Mouse (Mus musculus) CH12.LX (cell line): ENCODE measurements around the gene Nt5m. TPM values are rescaled to one million over a fixed set of nuclear protein-coding genes. Genes with fewer than 3 reads are reported as not detected.

ENCODE experiments used
- DNase-seq: peaks from one replicate; pipeline ENCODE4 v3.0.0-alpha.2; 2013; ENCODE audit errors: extremely low read depth
- H3K27ac ChIP-seq: 2 replicates; pipeline ENCODE4 v1.5.1; 2012; ENCODE audit warnings: low read depth, mild to moderate bottlenecking, control low read depth, moderate library complexity; ENCODE audit not compliant: insufficient read depth
- H3K27me3 ChIP-seq: replicated peaks from 2 replicates; pipeline ENCODE3; 2012; ENCODE audit warnings: inconsistent platforms
- H3K36me3 ChIP-seq, 2 experiments: replicated peaks in 1 of 2; 2 replicates each; pipeline versions ENCODE3 to v1.6.1; 2012; ENCODE audit warnings: inconsistent platforms in 1 of 2, low read length in 1 of 2, mild to moderate bottlenecking in 1 of 2, mixed read lengths in 1 of 2, moderate library complexity in 1 of 2; ENCODE audit not compliant: control insufficient read depth in 1 of 2, insufficient read depth in 1 of 2
- H3K4me1 ChIP-seq, 2 experiments: 2 replicates each; pipeline ENCODE4 v1.6.1; 2012; ENCODE audit warnings: inconsistent platforms in 1 of 2, moderate library complexity in 1 of 2; ENCODE audit not compliant: insufficient read depth in 2 of 2, control insufficient read depth in 1 of 2
- H3K4me2 ChIP-seq: 2 replicates; pipeline ENCODE4 v1.6.1; 2012; ENCODE audit warnings: low read depth, mild to moderate bottlenecking, control low read depth; ENCODE audit not compliant: poor library complexity, insufficient read depth, severe bottlenecking
- H3K4me3 ChIP-seq, 3 experiments: fragments of 150-350 bp in 1 of 3; sonication (generic) in 1 of 3; replicated peaks in 1 of 3; 2 replicates each; pipeline versions ENCODE3 to v1.5.1; 2011 to 2012; ENCODE audit warnings: low read depth in 2 of 3, low read length in 2 of 3, mild to moderate bottlenecking in 2 of 3, moderate library complexity in 2 of 3, control low read depth in 1 of 3, improper control_type of control experiment in 1 of 3, inconsistent platforms in 1 of 3, mixed read lengths in 1 of 3; ENCODE audit not compliant: poor library complexity in 1 of 3
- H3K79me2 ChIP-seq: replicated peaks from 2 replicates; pipeline ENCODE4 v1.6.1; 2012; ENCODE audit warnings: mild to moderate bottlenecking, moderate library complexity; ENCODE audit not compliant: control insufficient read depth, poor library complexity, insufficient read depth, severe bottlenecking; ENCODE audit errors: extremely low read depth
- H3K9ac ChIP-seq: 2 replicates; pipeline ENCODE4 v1.6.1; 2012; ENCODE audit warnings: low read depth, mild to moderate bottlenecking, control low read depth, moderate library complexity; ENCODE audit not compliant: insufficient read depth
- H3K9me3 ChIP-seq: replicated peaks from 2 replicates; pipeline ENCODE3; 2012; ENCODE audit warnings: low read length, inconsistent platforms, mixed read lengths
- CHD1 ChIP-seq: IDR thresholded peaks from 2 replicates; pipeline ENCODE4 v1.6.1; 2012; ENCODE audit warnings: low read depth, low read length, improper control_type of control experiment, inconsistent platforms
- CHD2 ChIP-seq: IDR thresholded peaks from 2 replicates; pipeline ENCODE4 v1.6.1; 2011; ENCODE audit warnings: low read length, improper control_type of control experiment
- E2F4 ChIP-seq: IDR thresholded peaks from 2 replicates; pipeline ENCODE4 v1.6.1; 2011; ENCODE audit warnings: low read depth, low read length, improper control_type of control experiment; ENCODE audit not compliant: insufficient replicate concordance
- ELF1 ChIP-seq: IDR thresholded peaks from 2 replicates; pipeline ENCODE4 v1.6.1; 2014; ENCODE audit warnings: low read depth, mild to moderate bottlenecking, inconsistent platforms, low read length, improper control_type of control experiment
- HCFC1 ChIP-seq: IDR thresholded peaks from 2 replicates; pipeline ENCODE4 v1.6.1; 2012; ENCODE audit warnings: low read depth, mild to moderate bottlenecking, inconsistent platforms, low read length, improper control_type of control experiment
- IRF4 ChIP-seq: IDR thresholded peaks from 2 replicates; pipeline ENCODE4 v1.6.1; 2014; ENCODE audit warnings: low read depth, mild to moderate bottlenecking, inconsistent platforms, low read length, improper control_type of control experiment
- JUN ChIP-seq: IDR thresholded peaks from 2 replicates; pipeline ENCODE4 v1.6.1; 2011; ENCODE audit warnings: low read depth, mild to moderate bottlenecking, low read length, improper control_type of control experiment, moderate library complexity; ENCODE audit not compliant: insufficient read depth
- KAT2A ChIP-seq: IDR thresholded peaks from 2 replicates; pipeline ENCODE4 v1.6.1; 2012; ENCODE audit warnings: low read length, improper control_type of control experiment, inconsistent platforms; ENCODE audit not compliant: insufficient replicate concordance
- MAFK ChIP-seq: IDR thresholded peaks from 2 replicates; pipeline ENCODE4 v1.6.1; 2011; ENCODE audit warnings: low read length, improper control_type of control experiment; ENCODE audit not compliant: insufficient replicate concordance
- MEF2A ChIP-seq: IDR thresholded peaks from 2 replicates; pipeline ENCODE4 v1.6.1; 2014; ENCODE audit warnings: low read depth, mild to moderate bottlenecking, inconsistent platforms, low read length, improper control_type of control experiment, borderline replicate concordance
- MYC ChIP-seq: IDR thresholded peaks from 2 replicates; pipeline ENCODE4 v1.6.1; 2011; ENCODE audit warnings: low read depth, mild to moderate bottlenecking, improper control_type of control experiment, low read length
- NELFE ChIP-seq: IDR thresholded peaks from 2 replicates; pipeline ENCODE4 v1.6.1; 2011; ENCODE audit warnings: low read depth, low read length, improper control_type of control experiment
- POLR2A ChIP-seq: IDR thresholded peaks from 2 replicates; pipeline ENCODE4 v1.6.1; 2011; ENCODE audit warnings: low read depth, mild to moderate bottlenecking, improper control_type of control experiment, low read length
- RAD21 ChIP-seq: IDR thresholded peaks from 2 replicates; pipeline ENCODE4 v1.6.1; 2011; ENCODE audit warnings: low read depth, mild to moderate bottlenecking, low read length, improper control_type of control experiment, moderate library complexity
- SIN3A ChIP-seq: IDR thresholded peaks from 2 replicates; pipeline ENCODE4 v1.6.1; 2012; ENCODE audit warnings: low read length, improper control_type of control experiment, inconsistent platforms
- SMC3 ChIP-seq: IDR thresholded peaks from 2 replicates; pipeline ENCODE4 v1.6.1; 2011; ENCODE audit warnings: low read depth, low read length, improper control_type of control experiment
- USF2 ChIP-seq: conservative IDR thresholded peaks from 2 replicates; pipeline ENCODE4 v1.6.1; 2011; ENCODE audit warnings: low read depth, low read length, improper control_type of control experiment
- ZC3H11A ChIP-seq: IDR thresholded peaks from 2 replicates; pipeline ENCODE4 v1.6.1; 2012; ENCODE audit warnings: low read depth, mild to moderate bottlenecking, inconsistent platforms, low read length, improper control_type of control experiment
- ZMIZ1 ChIP-seq: IDR thresholded peaks from 2 replicates; pipeline ENCODE4 v1.6.1; 2012; ENCODE audit warnings: low read depth, mild to moderate bottlenecking, inconsistent platforms, low read length, improper control_type of control experiment
- dilution Hi-C: fragments of 300-500 bp; cut with MboI; formaldehyde crosslinking; loops from 2 replicates; pipeline ENCODE4 v1.14.3; 2020; ENCODE audit warnings: low sequenced_read_pairs; ENCODE audit not compliant: extremely low pct_unique_long_range_greater_than_20kb, extremely low pct_ligation_motif_present
- in situ Hi-C: fragments of 300-500 bp; cut with MboI; formaldehyde crosslinking; loops from 3 replicates; pipeline ENCODE4 v1.14.3; 2019; ENCODE audit warnings: low sequenced_read_pairs, low pct_ligation_motif_present, low pct_unique_long_range_greater_than_20kb, mixed read lengths
- polyA plus RNA-seq: library from polyadenylated mRNA; unstranded; fragments of >175 nt; gene quantifications from 2 replicates; pipeline ENCODE4 v1.2.1, GENCODE M21; 2012; ENCODE audit warnings: low read depth; ENCODE audit not compliant: insufficient read length
- total RNA-seq, 2 experiments: library from RNA; depleted of rRNA; stranded (reverse); fragments of 300-350 nt in 1 of 2; fragments of >200 nt in 1 of 2; gene quantifications; 2 replicates each; pipeline ENCODE4 v1.2.3; 2012 to 2014

The Nt5m gene
- total and polyA plus RNA-seq, 3 experiments, result 22.3 to 25.7 (median 24.3) TPM

DNA sequence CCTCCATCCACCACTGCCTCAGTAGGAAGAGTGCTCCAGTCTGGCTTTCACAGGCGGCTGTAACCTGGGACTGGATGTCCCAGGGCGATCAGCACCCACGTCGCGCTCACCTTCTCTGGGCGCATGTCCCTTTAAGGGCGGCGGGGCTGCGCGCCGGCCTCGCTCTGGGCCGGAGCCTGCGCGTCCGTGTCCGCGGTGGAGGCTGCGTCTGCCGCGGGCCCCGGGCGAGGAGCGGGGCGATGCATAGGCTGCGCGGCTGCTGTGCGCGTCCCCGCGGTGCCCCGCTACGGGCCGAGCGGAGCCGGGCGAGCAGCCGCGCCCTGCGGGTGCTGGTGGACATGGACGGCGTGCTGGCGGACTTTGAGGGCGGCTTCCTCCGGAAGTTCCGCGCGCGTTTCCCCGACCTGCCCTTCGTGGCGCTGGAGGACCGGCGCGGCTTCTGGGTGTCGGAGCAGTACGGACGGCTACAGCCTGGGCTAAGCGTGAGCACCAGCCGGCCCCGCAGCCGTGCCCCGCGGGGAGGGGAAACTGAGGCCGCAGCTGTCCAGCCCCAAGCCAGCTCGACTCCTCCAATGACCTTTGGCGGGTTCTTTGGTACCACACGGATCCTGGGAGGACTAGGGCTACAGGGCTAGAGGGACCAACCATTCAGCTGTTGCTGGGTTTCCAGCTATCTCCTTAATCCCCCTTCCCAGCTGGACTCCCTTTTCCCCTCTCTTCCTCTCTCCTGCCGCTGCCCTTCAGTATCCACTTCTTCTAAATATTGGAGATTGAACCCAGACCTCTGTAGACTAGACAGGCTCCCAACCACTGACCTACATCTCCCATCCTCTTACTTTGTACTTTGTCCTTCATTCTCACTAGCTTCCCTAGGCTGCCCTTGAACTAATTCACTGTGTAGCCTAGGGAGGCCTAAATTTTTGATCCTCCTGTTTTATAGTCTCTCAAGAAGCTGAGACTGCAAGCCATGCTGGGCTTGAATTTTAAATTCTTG is 8.9 kb downstream of the Nt5m start (continued):
- TF ChIP-seq SMC3 (no peak), ZC3H11A (no peak), CHD1 (no peak)

DNA sequence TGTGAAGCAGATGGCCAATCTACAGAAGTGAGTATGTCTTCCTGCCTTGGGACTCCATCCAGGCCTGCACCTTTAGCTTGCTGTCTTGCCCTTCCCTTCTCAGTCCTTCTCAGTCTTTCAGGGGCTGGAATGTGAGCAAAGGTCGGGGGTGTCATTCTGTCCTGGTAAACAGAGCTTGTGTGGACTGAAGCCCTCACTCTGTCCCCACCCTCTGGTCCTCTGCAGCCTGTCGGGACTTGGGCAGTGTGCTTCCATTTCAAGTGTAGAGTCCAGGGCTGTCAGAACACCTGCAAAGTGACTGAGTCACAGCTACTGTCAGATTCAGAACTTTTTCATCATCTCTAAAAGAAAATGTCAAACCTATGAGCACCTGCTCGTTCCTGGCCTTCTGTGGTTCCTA is 13.6 kb downstream of the Nt5m start:
- no peaks in the 10 kb centered on the region for H3K9me3 ChIP-seq
- no peaks in the 10 kb centered on the region for H3K79me2 ChIP-seq
- TF ChIP-seq MYC (no peak), ELF1 (no peak), JUN (no peak), NELFE (no peak), RAD21 (no peak), MEF2A (no peak), ZMIZ1 (no peak), HCFC1 (no peak), IRF4 (no peak), SIN3A (no peak), USF2 (no peak), ZC3H11A (no peak), CHD2 (no peak), MAFK (no peak), POLR2A (no peak), E2F4 (no peak), KAT2A (no peak)
- in situ Hi-C loops, result no loop called here
- no peak overlapping the region for H3K27ac ChIP-seq
- no peak overlapping the region for H3K9ac ChIP-seq
- H3K36me3 ChIP-seq, result peaks cover 3 to 48% of the 10 kb centered on the region in 2 experiments
- no peak for DNase-seq
- dilution Hi-C loops, result no loop called here
- no peak overlapping the region for H3K4me2 ChIP-seq
- no peaks in the 10 kb centered on the region for H3K27me3 ChIP-seq
- no peak overlapping the region for H3K4me3 ChIP-seq
- H3K4me1 ChIP-seq, result peaks cover 6 to 17% of the 10 kb centered on the region in 2 experiments; a peak in 3 of 4 replicates
